Mouse (Mus musculus): ENCODE measurements around the gene Scamp4. TPM values are rescaled to one million over a fixed set of nuclear protein-coding genes. Genes with fewer than 3 reads are reported as not detected.

Scamp4 gene
- total RNA-seq (2021) = 10 to 100 TPM; 34.9 to 42.9 TPM
- long read RNA-seq, transcript Scamp4-203 (6 exons, 639 nt) = minor isoform, 5 of 82 reads
- long read RNA-seq, transcript Scamp4-201 (7 exons, 1,804 nt) = major isoform, 57 of 82 reads
- long read RNA-seq, partial matches to known transcripts = 3 of 82 reads
- long read RNA-seq, other reads (novel, unspliced or antisense) = 16 of 82 reads

- peak; percentile 95 to 97 for DNase-seq (ENCODE audit: low spot score in 2 of 2)
These were observed at the start of gene Scamp4, which contains the start of gene Adat3 for GRCm38 (mm10) chr10:80602698-80603325. Gene Scamp4, plus strand, starts transcription at chr10:80602872. Gene Adat3, plus strand, starts transcription at chr10:80602880.

- DNase-seq (ENCODE audit: low spot score in 2 of 2) = no peak
These were observed 49.1 kb upstream of the Scamp4 start for GRCm38 (mm10) chr10:80553575-80553974.

- DNase-seq (ENCODE audit: low spot score in 2 of 2) = no peak
These were observed 48.7 kb upstream of the Scamp4 start for GRCm38 (mm10) chr10:80553997-80554396.

- DNase-seq (ENCODE audit: low spot score in 2 of 2) = peak; percentile 86 to 87
These were observed 45.2 kb upstream of the Scamp4 start for GRCm38 (mm10) chr10:80557346-80557965.

GRCm38 (mm10) chr10:80559431-80559830, 43.2 kb upstream of the Scamp4 start:
- DNase-seq (ENCODE audit: low spot score in 2 of 2) = no peak

GRCm38 (mm10) chr10:80560621-80561020, 42.1 kb upstream of the Scamp4 start:
- DNase-seq (ENCODE audit: low spot score in 2 of 2) = no peak

GRCm38 (mm10) chr10:80561116-80561944, 41.3 kb upstream of the Scamp4 start, which contains the start of gene Rexo1:
Gene Rexo1, minus strand, starts transcription at chr10:80561560.
- peak; percentile 92 to 96 for DNase-seq (ENCODE audit: low spot score in 2 of 2)

GRCm38 (mm10) chr10:80566375-80567092, 36.1 kb upstream of the Scamp4 start:
- peak; percentile 96 to 97 for DNase-seq (ENCODE audit: low spot score in 2 of 2)

GRCm38 (mm10) chr10:80568876-80569275, 33.8 kb upstream of the Scamp4 start:
- no peak for DNase-seq (ENCODE audit: low spot score in 2 of 2)

GRCm38 (mm10) chr10:80569664-80570066, 33.0 kb upstream of the Scamp4 start:
- no peak for DNase-seq (ENCODE audit: low spot score in 2 of 2)

- DNase-seq (ENCODE audit: low spot score in 2 of 2) = no peak
These were observed 32.3 kb upstream of the Scamp4 start for GRCm38 (mm10) chr10:80570419-80570818.

GRCm38 (mm10) chr10:80570871-80571836, 31.5 kb upstream of the Scamp4 start:
- DNase-seq (ENCODE audit: low spot score in 2 of 2) = peak; percentile 71 to 72

- peak in 1 of 2 experiments; percentile 16 for DNase-seq (ENCODE audit: low spot score in 2 of 2)
These were observed 30.2 kb upstream of the Scamp4 start for GRCm38 (mm10) chr10:80572477-80572876.

- no peak for DNase-seq (ENCODE audit: low spot score in 2 of 2)
These were observed 28.7 kb upstream of the Scamp4 start for GRCm38 (mm10) chr10:80573944-80574343.

GRCm38 (mm10) chr10:80574896-80575295, 27.8 kb upstream of the Scamp4 start:
- peak; percentile 22 to 29 for DNase-seq (ENCODE audit: low spot score in 2 of 2)

GRCm38 (mm10) chr10:80575925-80576324, 26.7 kb upstream of the Scamp4 start:
- peak; percentile 8 to 31 for DNase-seq (ENCODE audit: low spot score in 2 of 2)

GRCm38 (mm10) chr10:80576351-80577194, 26.1 kb upstream of the Scamp4 start:
- peak; percentile 60 to 72 for DNase-seq (ENCODE audit: low spot score in 2 of 2)
